Mouse (Mus musculus) urinary bladder, postnatal 10 days (tissue): Measurements from ENCODE around the gene Gpn1.

ENCODE experiments used
- DNase-seq: peaks from one replicate; pipeline ENCODE4 v3.0.0; 2022; ENCODE audit warnings: low spot score

Gene Gpn1

GRCm38 (mm10) chr5:31560352-31560751 is 65.8 kb downstream of the Gpn1 start:
- DNase-seq: no peak

- DNase-seq: no peak
These were observed 67.6 kb downstream of the Gpn1 start for GRCm38 (mm10) chr5:31562036-31562666.
